Mouse (Mus musculus) adrenal gland, postnatal 25 days (tissue): ENCODE measurements at regions not wholly inside any gene's neighbourhood (a gene's known extent, or its start where the extent isn't known, plus 50 kb on each side); places are given as distances from the start of the nearest gene placed in this dataset.

Experiments used
- DNase-seq: peaks from one replicate; pipeline ENCODE4 v3.0.0; 2021; ENCODE audit warnings: mixed read lengths

- DNase-seq: no peak
Observed at GRCm38 (mm10) chr13:90292124-90292523, 202.7 kb upstream of the Xrcc4 start.

- DNase-seq: no peak
Observed at GRCm38 (mm10) chr13:90280976-90281375, 191.6 kb upstream of the Xrcc4 start.

DNA sequence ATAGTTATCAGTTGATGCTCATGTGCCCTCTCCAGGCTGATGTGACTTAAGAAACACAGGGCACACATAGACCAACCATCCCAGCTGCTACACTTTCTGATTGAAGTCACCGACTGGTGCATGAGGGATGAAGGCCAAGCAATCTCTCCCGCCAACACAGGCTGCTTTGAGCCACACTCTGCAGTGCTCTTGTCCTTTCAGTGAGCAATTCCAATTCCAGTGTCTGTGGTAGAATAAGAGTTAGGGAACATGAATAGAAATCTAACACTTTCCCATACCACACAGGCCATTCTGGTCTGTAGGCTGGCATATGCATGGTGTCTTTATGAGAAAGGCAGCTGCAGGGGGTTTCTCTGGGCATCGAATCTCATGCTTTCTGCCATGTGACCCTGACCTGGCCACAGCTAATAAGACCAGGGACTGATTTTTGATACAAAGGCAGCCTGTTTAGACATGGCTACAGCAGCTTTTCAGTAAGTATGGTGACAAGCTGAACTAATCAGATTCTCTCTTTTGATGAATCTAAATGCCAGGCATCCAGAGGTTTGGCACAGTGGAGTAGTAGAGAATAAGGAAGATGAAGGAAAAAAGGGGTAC is 190.5 kb upstream of the Xrcc4 start:
- no peak for DNase-seq

GRCm38 (mm10) chr13:90279355-90279754 is 189.9 kb upstream of the Xrcc4 start:
- DNase-seq: no peak

- DNase-seq: no peak
Observed at GRCm38 (mm10) chr13:90259071-90259742, 169.8 kb upstream of the Xrcc4 start.

DNA sequence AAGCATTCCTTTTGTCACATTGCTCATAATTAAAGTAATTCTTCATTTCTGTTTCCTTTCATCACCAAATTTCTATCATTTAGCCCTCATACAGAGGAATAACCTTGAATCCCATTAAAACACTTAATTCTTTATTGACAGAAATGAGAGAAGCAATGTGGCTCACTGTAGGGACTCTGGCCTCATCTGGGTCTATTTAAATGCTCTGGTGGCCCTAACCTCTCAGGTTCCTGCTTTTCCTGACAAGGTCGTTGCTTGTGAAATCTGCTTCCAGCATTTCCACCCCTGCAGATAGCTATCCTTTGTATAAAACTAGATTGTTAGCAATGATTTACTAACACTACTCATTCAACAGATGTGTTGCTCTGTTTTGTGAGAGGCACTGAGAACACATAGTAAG is 163.6 kb upstream of the Xrcc4 start:
- no peak for DNase-seq

- DNase-seq: no peak
Observed at GRCm38 (mm10) chr13:90245997-90246765, 156.8 kb upstream of the Xrcc4 start.

DNA sequence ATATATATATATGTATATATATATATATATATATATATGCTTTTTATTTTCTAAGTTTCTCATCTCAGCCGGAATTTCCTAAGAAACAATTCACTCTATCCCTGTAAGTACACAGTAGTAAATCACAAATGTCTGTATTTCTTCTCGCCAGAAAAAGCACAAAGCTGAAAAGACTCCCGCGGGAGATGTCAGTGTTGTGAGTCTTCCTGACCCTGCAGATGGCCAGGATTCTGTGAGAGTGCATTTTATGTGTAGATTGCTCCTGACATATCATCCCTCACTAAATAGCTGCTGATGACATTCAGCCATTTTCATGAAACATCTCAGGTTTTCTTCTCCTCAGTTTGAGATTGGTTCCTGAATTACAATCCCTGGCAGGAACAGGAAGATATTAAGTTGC is 148.9 kb upstream of the Xrcc4 start:
- no peak for DNase-seq

DNA sequence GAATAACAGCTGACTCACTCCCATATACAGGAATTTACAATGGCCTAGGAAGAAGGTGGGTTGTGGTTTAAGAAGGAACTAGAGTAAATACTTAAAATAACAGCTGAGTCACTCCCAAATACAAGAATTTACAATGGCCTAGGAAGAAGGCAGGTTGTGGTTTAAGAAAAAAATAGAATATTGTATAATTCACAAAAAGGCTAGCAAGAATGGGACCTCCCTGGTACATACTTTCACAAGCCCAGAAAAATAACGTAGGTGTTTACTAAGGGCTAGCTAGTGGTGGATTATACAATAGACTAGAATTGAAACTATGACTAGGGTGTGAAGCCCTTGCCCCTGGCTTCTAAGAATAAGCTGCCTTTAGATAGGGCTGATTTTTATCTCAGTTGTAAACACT is 144.6 kb upstream of the Xrcc4 start:
- DNase-seq: no peak

DNA sequence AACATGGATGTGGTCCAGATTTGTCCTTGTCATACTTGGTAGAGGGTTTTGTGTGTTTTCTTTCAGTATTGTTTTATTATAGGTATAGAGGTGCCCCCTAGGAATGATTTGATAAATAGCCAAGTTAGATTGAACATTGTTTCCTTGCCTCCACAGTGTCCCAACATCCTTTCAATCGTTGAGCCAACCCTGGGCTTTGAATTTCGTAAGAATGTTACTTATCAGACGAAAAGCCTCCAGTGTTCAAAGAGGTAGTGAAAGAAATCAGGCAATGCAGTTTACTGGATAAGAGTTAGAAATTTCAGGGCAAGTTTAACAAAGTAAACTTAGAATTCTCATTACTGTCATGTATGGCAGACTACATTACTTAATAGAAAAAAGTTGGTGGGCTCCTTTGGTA is 144.2 kb upstream of the Xrcc4 start:
- DNase-seq: no peak

DNA sequence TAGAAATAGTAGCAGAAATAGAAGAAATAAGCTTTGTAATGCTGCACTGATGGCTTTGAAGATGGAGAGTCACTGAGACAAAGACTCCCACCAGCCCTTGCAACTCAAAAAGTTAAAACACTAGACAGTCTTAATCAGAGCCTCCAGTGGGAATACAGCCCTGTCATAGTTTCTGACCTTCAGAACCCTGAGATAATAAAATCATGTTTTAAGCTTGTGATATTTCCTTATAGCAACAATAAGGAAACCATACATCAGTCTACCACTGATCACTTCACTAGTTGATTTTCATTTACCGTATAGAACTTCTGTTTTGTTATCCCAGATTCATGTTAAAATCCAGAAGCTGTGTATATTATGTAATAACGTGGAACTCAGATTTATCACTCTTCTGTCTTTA is 139.7 kb upstream of the Xrcc4 start:
- no peak for DNase-seq

DNA sequence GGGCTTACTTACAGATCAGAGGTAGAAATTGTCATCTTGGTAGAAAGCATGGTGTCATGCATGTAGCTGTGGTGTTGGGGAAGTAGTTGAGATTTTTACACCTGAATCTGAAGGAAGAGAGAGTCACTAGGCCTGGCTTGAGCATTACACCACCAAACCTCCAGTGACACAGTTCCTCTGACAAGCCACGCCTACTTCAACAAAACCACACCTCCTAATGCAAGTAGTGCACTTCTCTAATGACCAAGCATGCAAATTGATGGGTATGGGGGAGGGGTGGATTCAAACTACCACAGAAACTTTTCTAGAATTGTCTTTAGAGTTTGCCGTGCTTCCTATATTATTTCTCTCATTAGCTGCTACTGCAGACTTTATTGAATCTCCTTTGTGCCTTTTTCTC is 136.8 kb upstream of the Xrcc4 start:
- no peak for DNase-seq

GRCm38 (mm10) chr13:90212390-90212789 is 123.0 kb upstream of the Xrcc4 start:
- DNase-seq: no peak

- no peak for DNase-seq
Observed at GRCm38 (mm10) chr13:90207875-90208274, 118.5 kb upstream of the Xrcc4 start.
